Mouse (Mus musculus) forebrain, embryonic 13.5 days (tissue): ENCODE data around the gene Patj. TPM values are rescaled to one million over a fixed set of nuclear protein-coding genes. Genes with fewer than 3 reads are reported as not detected.

ENCODE experiments used
- ATAC-seq: fragments of 200-750 bp; cut with Nextera tagmentation; 2 replicates; pipeline ENCODE4 v1.8.0; 2017
- H3K27ac ChIP-seq: fragments of 300-500 bp; sonication (generic); 2 replicates; pipeline ENCODE4 v1.5.1; 2015; ENCODE audit warnings: inconsistent platforms, mild to moderate bottlenecking, moderate library complexity
- H3K27me3 ChIP-seq: fragments of 300-500 bp; sonication (generic); 2 replicates; pipeline ENCODE4 v1.6.1; 2015; ENCODE audit warnings: mild to moderate bottlenecking, inconsistent platforms
- H3K36me3 ChIP-seq: fragments of 300-500 bp; sonication (generic); 2 replicates; pipeline ENCODE4 v1.6.1; 2015; ENCODE audit warnings: mild to moderate bottlenecking, inconsistent platforms; ENCODE audit not compliant: poor library complexity, severe bottlenecking
- H3K4me1 ChIP-seq: fragments of 300-500 bp; sonication (generic); 2 replicates; pipeline ENCODE4 v1.6.1; 2015; ENCODE audit warnings: inconsistent platforms
- H3K4me2 ChIP-seq: fragments of 300-500 bp; sonication (generic); 2 replicates; pipeline ENCODE4 v1.6.1; 2015; ENCODE audit warnings: inconsistent platforms, mild to moderate bottlenecking, moderate library complexity
- H3K4me3 ChIP-seq: fragments of 300-500 bp; sonication (generic); 2 replicates; pipeline ENCODE4 v1.5.1; 2015; ENCODE audit warnings: mild to moderate bottlenecking, inconsistent platforms
- H3K9ac ChIP-seq: fragments of 300-500 bp; sonication (generic); 2 replicates; pipeline ENCODE4 v1.6.1; 2015; ENCODE audit warnings: mild to moderate bottlenecking, inconsistent platforms
- H3K9me3 ChIP-seq: fragments of 300-500 bp; sonication (generic); replicated peaks from 2 replicates; pipeline ENCODE4 v1.6.1; 2016; ENCODE audit warnings: inconsistent platforms
- WGBS: fragments of 180-500 bp; shearing (Covaris S2); methylation state at CpG from one replicate; pipeline ENCODE4 v1.1.7; 2015; 5-methylcytosine and 5-hydroxymethylcytosine counted together
- polyA plus RNA-seq: library from polyadenylated mRNA; unstranded; fragments of >200 nt; fragmentation: Nextera tagmentation; extraction: Ambion mirVana; gene quantifications from 2 replicates; pipeline ENCODE4 v1.2.1, GENCODE M21; 2015

Patj gene
- polyA plus RNA-seq, 1 experiment from 2014 or later = 10.7 TPM

- H3K9me3 ChIP-seq = no peaks in the 10 kb centered on the region
- H3K36me3 ChIP-seq = no peaks in the 10 kb centered on the region
- no peaks in the 10 kb centered on the region for H3K27me3 ChIP-seq
- H3K27ac ChIP-seq = no peak overlapping the region
- no peak overlapping the region for H3K4me3 ChIP-seq
- no peak for ATAC-seq
- 90% methylated on average over 3 of the region's 3 CpGs for WGBS
- no peak overlapping the region for H3K9ac ChIP-seq
- H3K4me2 ChIP-seq = no peak overlapping the region
- H3K4me1 ChIP-seq = no peaks in the 10 kb centered on the region
Observed at GRCm38 (mm10) chr4:98535446-98535845, 139.9 kb downstream of the Patj start.

GRCm38 (mm10) chr4:98541591-98541990, 146.0 kb downstream of the Patj start:
- Histone ChIP-seq H3K9me3 (no peaks in the 10 kb centered on the region), H3K4me1 (peaks cover 9% of the 10 kb centered on the region), H3K27ac (no peak overlapping the region), H3K4me3 (no peak overlapping the region), H3K36me3 (no peaks in the 10 kb centered on the region), H3K9ac (no peak overlapping the region), H3K27me3 (no peaks in the 10 kb centered on the region), H3K4me2 (no peak overlapping the region)
- no peak for ATAC-seq
- WGBS = 86% methylated on average over 2 of the region's 2 CpGs

- Histone ChIP-seq H3K4me2 (no peak overlapping the region), H3K4me3 (no peak overlapping the region), H3K9ac (no peak overlapping the region), H3K27ac (no peak overlapping the region), H3K36me3 (no peaks in the 10 kb centered on the region), H3K9me3 (no peaks in the 10 kb centered on the region), H3K4me1 (peaks cover 22% of the 10 kb centered on the region), H3K27me3 (no peaks in the 10 kb centered on the region)
- WGBS = 58% methylated on average over 3 of the region's 3 CpGs
- ATAC-seq = no peak
Observed at GRCm38 (mm10) chr4:98543001-98543400, 147.4 kb downstream of the Patj start.

- peak; percentile 81 for ATAC-seq
- no peak overlapping the region for H3K27ac ChIP-seq
- H3K4me3 ChIP-seq = no peak overlapping the region
- no peaks in the 10 kb centered on the region for H3K9me3 ChIP-seq
- H3K27me3 ChIP-seq = no peaks in the 10 kb centered on the region
- no peaks in the 10 kb centered on the region for H3K36me3 ChIP-seq
- peaks cover 28% of the 10 kb centered on the region for H3K4me1 ChIP-seq
- 28% methylated on average over 1 of the region's 1 CpGs for WGBS
- no peak overlapping the region for H3K4me2 ChIP-seq
- H3K9ac ChIP-seq = no peak overlapping the region
Observed at GRCm38 (mm10) chr4:98545376-98545775, 149.8 kb downstream of the Patj start.

- Histone ChIP-seq H3K27me3 (no peaks in the 10 kb centered on the region), H3K9ac (peak overlapping the region; percentile 51), H3K4me1 (peaks cover 28% of the 10 kb centered on the region), H3K4me3 (peak overlapping the region; percentile 7; the same call in 1 of the 2 replicates), H3K27ac (no peak overlapping the region), H3K36me3 (no peaks in the 10 kb centered on the region), H3K4me2 (peak overlapping the region; percentile 41), H3K9me3 (no peaks in the 10 kb centered on the region)
- 42% methylated on average over 12 of the region's 12 CpGs for WGBS
- ATAC-seq = peak; percentile 52; the same call in 1 of the 2 replicates
Observed at GRCm38 (mm10) chr4:98546456-98547176, 151.0 kb downstream of the Patj start.

- no peak for ATAC-seq
- H3K4me1 ChIP-seq = peaks cover 28% of the 10 kb centered on the region
- no peak overlapping the region for H3K9ac ChIP-seq
- H3K36me3 ChIP-seq = no peaks in the 10 kb centered on the region
- WGBS = 82% methylated on average over 7 of the region's 7 CpGs
- H3K9me3 ChIP-seq = no peaks in the 10 kb centered on the region
- H3K27me3 ChIP-seq = no peaks in the 10 kb centered on the region
- H3K4me2 ChIP-seq = no peak overlapping the region
- no peak overlapping the region for H3K4me3 ChIP-seq
- H3K27ac ChIP-seq = no peak overlapping the region
Observed at GRCm38 (mm10) chr4:98549491-98549890, 153.9 kb downstream of the Patj start.

GRCm38 (mm10) chr4:98550116-98550515, 154.5 kb downstream of the Patj start:
- Histone ChIP-seq H3K4me1 (peaks cover 28% of the 10 kb centered on the region), H3K36me3 (no peaks in the 10 kb centered on the region), H3K27ac (no peak overlapping the region), H3K9me3 (no peaks in the 10 kb centered on the region), H3K9ac (no peak overlapping the region), H3K27me3 (no peaks in the 10 kb centered on the region), H3K4me2 (no peak overlapping the region), H3K4me3 (no peak overlapping the region)
- WGBS = 92% methylated on average over 5 of the region's 5 CpGs
- no peak for ATAC-seq

GRCm38 (mm10) chr4:98555666-98556065, 160.1 kb downstream of the Patj start:
- no peak overlapping the region for H3K9ac ChIP-seq
- H3K36me3 ChIP-seq = no peaks in the 10 kb centered on the region
- no peak overlapping the region for H3K4me2 ChIP-seq
- no peaks in the 10 kb centered on the region; the same call in 1 of the 2 replicates for H3K9me3 ChIP-seq
- WGBS = 45% methylated on average over 2 of the region's 2 CpGs
- ATAC-seq = peak; percentile 72
- H3K27me3 ChIP-seq = no peaks in the 10 kb centered on the region
- no peak overlapping the region for H3K4me3 ChIP-seq
- no peak overlapping the region for H3K27ac ChIP-seq
- peaks cover 27% of the 10 kb centered on the region for H3K4me1 ChIP-seq

GRCm38 (mm10) chr4:98556449-98556848, 160.9 kb downstream of the Patj start:
- ATAC-seq = no peak
- H3K9me3 ChIP-seq = no peaks in the 10 kb centered on the region; the same call in 1 of the 2 replicates
- 0 out of 2 replicates have a peak overlapping the region, but pooled peaks have one; percentile 32 for H3K27ac ChIP-seq
- no peaks in the 10 kb centered on the region for H3K36me3 ChIP-seq
- WGBS = 97% methylated on average over 6 of the region's 6 CpGs
- H3K9ac ChIP-seq = no peak overlapping the region
- peaks cover 33% of the 10 kb centered on the region for H3K4me1 ChIP-seq
- no peaks in the 10 kb centered on the region for H3K27me3 ChIP-seq
- no peak overlapping the region for H3K4me3 ChIP-seq
- no peak overlapping the region for H3K4me2 ChIP-seq

- H3K4me1 ChIP-seq = peaks cover 33% of the 10 kb centered on the region
- ATAC-seq = no peak
- no peak overlapping the region for H3K9ac ChIP-seq
- no peaks in the 10 kb centered on the region for H3K36me3 ChIP-seq
- WGBS = 92% methylated on average over 13 of the region's 13 CpGs
- no peak overlapping the region for H3K27ac ChIP-seq
- H3K4me2 ChIP-seq = no peak overlapping the region
- H3K9me3 ChIP-seq = no peaks in the 10 kb centered on the region; the same call in 1 of the 2 replicates
- no peaks in the 10 kb centered on the region for H3K27me3 ChIP-seq
- H3K4me3 ChIP-seq = no peak overlapping the region
Observed at GRCm38 (mm10) chr4:98557192-98557591, 161.6 kb downstream of the Patj start.

- WGBS = 24% methylated on average over 9 of the region's 9 CpGs
- peak; percentile 76 for ATAC-seq
- Histone ChIP-seq H3K36me3 (no peaks in the 10 kb centered on the region), H3K4me3 (no peak overlapping the region), H3K9me3 (no peaks in the 10 kb centered on the region; the same call in 1 of the 2 replicates), H3K27ac (peak overlapping the region; percentile 72), H3K9ac (no peak overlapping the region), H3K4me2 (peak overlapping the region; percentile 25; the same call in 1 of the 2 replicates), H3K4me1 (peaks cover 51% of the 10 kb centered on the region), H3K27me3 (no peaks in the 10 kb centered on the region)
Observed at GRCm38 (mm10) chr4:98560196-98560830, 164.7 kb downstream of the Patj start.

- peaks cover 42% of the 10 kb centered on the region for H3K4me1 ChIP-seq
- ATAC-seq = no peak
- no peaks in the 10 kb centered on the region for H3K9me3 ChIP-seq
- H3K36me3 ChIP-seq = no peaks in the 10 kb centered on the region
- H3K27ac ChIP-seq = no peak overlapping the region
- WGBS = 40% methylated on average over 5 of the region's 5 CpGs
- H3K27me3 ChIP-seq = no peaks in the 10 kb centered on the region
- H3K9ac ChIP-seq = no peak overlapping the region
- H3K4me2 ChIP-seq = no peak overlapping the region
- H3K4me3 ChIP-seq = no peak overlapping the region
Observed at GRCm38 (mm10) chr4:98563082-98563481, 167.5 kb downstream of the Patj start.
